Mouse (Mus musculus) liver, adult (tissue): Measurements from ENCODE around the gene Lmx1a.

ENCODE experiments used
- GATA4 ChIP-seq: IDR thresholded peaks from 2 replicates; pipeline ENCODE4 v1.6.1; 2014; ENCODE audit warnings: mild to moderate bottlenecking, low read length; ENCODE audit not compliant: insufficient replicate concordance

Gene Lmx1a

DNA sequence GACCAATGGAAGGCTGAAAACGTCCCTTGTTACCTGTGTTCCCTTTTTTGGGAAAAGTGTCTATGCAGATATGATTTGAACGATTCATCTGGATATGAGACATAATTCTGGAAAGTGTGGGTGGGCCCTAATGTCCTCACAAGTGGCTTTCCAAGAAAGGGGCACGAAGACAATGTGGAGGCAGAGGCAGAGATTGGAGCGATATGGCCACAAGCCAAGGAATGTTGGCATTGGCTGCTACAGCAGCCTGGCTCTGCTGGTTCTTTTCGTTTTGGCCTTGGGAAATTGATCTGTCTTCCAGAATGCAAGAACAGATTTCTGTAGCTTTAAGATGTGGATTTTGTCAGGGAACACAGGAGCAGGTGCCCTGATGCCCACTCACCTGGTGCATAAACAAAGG is 63.6 kb downstream of the Lmx1a start:
- no peak for TF ChIP-seq GATA4

DNA sequence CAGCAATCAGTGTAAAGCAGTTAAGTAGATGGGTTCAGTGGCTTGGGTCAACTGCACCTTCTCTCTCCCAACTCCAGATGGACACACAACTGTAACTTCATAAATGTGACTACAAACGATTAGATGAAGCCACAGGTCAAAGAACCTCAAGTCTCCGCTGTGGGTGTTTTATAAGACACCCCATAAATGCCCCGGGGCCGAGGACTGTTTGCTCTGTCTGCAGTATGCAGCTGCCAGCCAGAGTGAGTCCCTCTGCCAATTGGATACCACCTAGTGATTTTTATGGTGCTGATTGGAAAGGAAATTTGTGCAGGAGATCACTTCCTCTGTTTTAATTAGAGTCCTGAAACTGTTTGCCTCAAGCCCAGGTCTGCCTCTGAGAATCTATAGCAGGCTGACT is 65.0 kb downstream of the Lmx1a start:
- no peak for TF ChIP-seq GATA4

DNA sequence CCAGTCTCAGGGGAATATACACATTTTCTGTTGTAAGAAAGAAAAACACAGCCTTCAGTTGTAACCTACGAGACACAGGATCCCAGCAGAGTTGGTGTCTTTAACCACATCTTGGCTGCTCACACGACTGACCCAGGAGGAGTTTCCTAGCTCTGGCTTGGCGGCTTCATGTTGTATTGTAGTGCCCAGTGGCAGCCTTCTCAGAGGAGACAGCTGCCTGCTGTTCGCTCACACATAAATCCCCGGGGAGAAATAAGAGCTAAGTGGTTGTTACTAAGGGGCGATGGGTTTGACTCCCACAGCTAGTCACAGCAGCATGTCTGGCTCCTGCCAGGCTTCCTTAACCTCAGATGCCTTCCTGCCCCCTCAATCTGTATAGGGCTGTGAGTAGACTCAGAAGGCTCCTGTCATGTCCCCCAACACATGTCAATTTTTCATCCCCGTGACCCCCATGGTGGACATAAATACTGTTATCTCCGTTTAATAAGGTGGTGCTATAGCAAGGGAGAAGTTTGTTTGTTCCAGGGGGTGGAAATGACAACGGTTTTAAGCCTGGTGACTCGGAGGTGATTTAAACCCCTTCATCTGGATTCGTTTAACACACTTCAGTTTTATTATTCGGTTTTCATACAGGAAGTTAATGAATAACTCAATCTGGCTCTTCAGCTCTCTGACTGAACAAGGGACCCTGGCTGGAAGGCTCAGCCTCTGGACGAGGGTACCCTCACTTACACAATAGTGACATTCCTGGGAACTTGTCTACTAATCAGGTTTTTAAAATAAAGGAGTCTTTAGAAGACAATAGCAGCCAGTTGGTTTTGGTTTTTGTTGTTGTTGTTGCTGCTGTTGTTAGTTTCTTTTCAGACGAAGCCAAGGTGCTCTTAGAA is 65.8 kb downstream of the Lmx1a start:
- no peak for TF ChIP-seq GATA4

DNA sequence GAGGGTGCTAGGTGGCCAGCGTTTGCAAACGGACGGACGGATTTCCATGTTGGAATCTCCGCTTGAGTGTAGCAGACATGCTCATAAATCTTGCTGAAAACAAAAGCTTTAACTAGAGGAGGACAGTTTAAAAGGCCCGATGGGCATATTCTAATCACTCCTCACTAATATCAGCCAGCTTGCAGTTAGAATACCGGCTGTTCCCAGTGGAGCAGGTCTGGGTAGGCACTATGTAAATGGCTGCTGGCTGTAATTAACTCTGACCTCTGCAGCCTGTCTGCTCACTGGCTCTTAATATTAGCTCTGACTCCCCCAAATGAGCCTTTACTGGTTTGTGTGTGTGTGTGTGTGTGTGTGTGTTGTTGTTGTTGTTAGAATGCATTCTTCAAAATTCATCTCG is 69.2 kb downstream of the Lmx1a start:
- no peak for TF ChIP-seq GATA4

DNA sequence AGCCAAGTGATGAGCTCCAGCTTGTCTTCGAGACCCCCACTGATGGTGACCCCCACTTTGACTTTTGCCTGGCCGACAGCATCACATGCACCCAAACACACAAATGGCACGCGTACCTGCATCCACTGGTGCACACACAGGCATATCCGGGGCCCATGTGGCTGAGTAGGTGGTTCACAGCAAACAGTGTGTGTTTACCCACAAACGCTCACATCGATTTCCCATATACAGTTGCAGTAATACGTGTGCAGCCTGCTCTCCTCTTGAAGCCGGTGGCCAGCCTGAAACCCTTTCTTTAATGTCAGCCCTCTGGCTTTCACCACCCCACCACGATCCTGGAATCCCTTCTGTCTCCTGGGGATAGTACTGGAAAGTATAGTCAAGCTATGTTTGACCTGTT is 71.3 kb downstream of the Lmx1a start:
- TF ChIP-seq GATA4, result no peak

DNA sequence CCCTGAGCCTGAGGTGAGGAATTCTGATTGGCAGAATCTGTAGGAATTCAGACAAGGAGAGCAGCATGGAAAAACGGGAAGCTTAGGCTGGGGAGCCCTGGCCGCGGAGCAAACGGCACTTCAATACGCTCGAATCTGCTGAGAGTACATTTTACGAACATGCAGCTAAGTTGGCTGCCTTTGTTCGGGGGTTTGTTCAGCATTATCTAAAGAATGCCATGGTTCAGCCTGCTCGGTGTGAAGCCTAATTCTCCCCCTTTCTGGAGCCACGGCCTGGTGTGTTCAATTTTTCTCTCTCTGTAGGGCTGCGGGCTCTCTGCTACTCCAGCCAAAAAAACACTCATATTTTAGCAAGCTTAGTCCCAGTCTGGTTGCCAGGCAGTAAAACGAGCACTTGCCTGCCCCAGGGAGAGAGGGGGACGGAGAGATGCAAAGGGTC is 72.8 kb downstream of the Lmx1a start:
- no peak for TF ChIP-seq GATA4

DNA sequence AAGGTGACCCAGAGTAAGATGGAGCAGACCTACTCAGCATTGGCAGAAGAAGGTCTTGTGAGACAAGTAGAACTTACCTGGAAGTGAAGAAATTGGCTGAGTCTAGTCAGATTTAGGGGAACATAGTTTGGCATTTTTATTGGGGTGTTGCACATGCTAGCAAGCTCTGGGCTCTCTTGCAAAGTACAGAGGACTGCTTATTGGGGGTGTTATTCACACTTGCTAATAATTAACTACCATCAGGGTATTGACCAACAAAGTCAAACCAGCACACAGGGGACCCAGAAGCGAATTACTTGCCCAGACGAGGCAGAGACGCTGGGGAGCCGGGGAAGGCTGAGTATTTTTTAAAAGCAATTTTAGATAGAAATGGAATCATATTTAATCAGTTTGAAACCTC is 77.6 kb downstream of the Lmx1a start:
- TF ChIP-seq GATA4, result no peak

DNA sequence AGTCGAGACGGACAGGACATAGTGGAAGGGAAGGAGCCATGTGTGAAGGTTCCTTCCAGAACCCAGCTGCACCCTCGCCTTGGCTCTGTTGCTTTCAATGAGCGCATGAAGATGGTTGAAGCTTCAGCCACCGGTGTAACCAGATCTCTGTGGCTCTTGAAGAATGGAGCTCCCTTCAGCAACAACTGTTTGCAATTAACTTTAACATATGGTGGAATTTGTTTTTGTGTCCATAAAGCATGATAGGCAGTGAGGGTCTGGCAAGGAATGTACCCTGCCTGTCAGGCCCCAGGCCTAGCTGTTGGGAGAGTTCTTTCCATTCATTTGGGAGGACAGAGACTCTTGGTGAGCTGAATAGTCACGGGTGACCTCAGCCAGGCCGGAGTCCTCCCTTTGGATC is 81.4 kb downstream of the Lmx1a start:
- no peak for TF ChIP-seq GATA4

DNA sequence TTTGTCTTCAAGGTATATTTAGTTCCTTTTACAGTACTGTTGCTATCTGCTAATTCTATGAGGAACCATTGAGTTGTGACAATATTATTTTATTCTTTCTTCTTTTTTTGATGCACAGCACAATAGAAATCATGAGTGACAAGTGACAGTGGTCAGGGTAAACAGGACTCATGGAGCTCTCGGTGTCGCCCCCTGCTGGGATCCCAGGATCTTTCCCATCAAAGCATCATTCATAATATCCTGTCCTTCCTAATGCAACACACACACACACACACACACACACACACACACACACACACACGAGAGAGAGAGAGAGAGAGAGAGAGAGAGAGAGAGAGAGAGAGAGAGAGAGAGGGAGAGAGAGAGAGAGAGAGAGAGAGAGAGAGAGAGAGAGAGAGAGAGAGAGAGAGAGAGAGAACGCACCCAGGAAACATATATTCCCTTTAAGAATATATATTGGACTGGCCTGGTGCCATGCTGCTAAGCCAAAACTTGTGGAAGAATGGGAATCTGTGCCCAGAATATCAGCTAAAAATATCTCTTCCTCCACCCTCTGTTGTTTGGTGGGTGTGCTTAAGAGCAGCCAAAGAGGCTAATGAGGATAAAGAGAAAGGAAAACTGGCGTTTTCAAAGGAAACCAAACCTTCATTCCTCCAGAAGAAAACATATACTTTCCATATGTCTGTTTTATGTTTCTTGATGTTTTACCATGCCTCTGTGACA is 90.9 kb downstream of the Lmx1a start:
- no peak for TF ChIP-seq GATA4

DNA sequence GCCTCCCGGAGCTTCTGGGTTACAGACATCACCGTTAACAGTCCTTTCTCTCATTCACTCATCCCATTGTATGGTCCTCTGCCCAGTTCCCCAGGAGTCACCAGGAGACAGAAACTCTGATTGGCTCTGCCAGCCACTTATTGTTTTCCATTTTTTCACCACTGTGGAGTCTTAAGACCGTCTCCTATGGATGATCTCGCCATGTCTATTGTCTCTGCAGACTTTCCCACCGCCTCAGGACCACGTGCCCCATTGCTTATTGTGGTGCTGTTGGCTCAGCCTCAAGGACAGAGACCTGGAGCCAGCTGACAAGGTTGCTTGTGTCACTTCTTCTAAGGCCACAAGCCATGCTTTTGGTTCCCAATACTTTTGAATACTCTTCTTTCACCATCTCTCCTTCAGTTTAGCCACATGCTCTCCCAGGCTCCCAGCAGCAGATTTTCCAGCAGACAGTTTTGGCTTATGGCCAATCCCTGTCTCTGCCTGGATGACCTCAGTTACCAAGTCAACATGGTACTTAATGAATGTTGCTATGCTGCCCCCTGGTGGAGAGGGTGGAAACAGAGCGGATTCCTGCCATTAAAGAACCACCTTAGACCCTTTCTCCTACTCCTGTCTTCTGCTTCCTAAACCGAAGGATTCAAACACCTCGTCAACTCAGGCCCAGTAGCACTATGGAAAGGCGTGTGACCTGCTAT is 92.9 kb downstream of the Lmx1a start:
- TF ChIP-seq GATA4, result no peak

DNA sequence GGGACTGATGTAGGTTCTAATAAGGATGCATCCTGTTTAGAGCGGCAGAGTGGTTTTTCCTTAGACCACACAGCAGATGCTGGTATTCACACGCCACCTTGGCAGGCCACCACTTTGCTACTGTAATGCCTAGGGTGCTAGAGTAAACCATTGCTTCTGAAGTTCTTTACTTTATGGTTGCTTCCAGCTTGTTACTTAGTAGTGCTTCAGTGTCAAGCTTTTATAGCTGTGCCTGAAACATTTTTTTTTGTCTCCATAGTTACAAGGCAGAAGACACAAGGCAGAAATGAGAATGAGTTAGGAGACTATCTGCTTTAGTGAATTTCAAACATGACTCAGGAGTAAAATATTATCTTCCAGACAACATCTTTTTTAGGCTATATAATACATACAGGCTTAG is 95.0 kb downstream of the Lmx1a start:
- no peak for TF ChIP-seq GATA4

DNA sequence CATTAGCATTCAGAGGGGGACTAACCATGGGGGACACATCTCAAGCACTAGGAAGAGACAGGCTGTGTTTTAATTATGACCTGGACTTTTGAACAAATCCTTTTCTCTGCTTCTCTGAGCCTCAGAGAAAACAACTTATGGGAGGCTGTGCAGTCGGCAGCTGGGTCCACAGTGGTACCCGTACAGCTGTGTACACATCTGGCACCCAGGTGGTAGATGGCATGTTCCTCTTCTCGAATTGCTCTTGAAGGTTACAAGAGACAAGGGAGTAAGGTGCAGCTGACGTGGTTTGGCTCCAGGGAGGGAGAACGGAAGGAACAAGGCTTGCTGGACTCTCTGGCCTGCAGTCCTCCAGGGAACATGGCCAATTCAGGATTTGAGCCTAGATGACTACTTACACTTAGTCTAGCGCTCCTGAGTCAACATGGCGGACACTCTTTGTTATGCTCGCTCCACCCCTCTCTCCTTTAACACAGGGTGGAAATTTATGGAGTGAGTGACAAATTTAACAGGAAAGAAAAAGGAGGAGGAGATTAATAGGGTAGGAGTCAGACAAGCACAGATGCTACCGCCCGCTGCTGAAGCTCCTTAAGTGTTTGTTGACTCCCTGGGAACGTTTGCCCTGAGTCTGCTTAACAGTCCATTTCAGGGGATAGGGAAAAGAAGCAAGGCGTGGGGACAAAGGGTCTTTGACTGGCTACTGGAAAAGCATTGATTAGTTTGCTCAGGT is 99.8 kb downstream of the Lmx1a start:
- no peak for TF ChIP-seq GATA4

DNA sequence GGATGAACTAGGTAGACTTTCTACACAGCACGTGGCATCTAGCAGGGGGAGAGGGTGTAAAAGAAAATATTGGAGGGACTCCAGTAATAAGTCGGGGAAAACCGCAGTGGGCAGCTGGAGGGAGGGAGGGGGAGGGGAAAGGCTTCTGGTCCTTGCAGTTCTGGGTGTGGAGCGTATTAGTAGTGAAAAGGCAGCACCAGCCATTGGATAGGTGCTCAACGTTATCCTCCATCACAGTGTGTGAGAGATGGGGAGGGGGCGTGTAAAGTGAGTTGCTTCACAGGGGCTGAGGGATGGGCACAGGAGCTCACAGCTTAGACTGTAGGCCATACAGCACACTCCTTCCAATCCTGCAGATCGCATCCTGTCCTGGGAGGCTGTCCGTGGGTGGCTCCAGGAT is 100.4 kb downstream of the Lmx1a start:
- no peak for TF ChIP-seq GATA4

DNA sequence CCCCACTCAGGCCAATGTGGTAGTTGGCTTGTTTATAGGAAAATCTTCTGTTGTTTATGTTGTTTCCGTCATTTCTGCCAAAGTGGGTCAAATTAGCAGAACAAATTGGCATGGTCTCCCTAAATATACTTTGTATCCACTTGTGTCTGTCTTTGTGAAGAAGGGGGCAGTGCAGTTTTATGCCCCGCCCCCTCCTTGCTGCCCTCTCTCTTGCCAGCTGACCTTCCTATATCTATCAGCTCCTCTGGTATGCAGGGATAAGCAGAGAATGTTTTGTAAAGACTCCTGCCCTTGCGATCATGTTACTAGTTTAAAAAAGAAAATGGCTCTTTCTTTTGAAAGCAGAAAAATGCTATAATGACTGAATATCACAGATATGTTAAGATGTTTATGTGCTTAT is 101.7 kb downstream of the Lmx1a start:
- TF ChIP-seq GATA4, result no peak

DNA sequence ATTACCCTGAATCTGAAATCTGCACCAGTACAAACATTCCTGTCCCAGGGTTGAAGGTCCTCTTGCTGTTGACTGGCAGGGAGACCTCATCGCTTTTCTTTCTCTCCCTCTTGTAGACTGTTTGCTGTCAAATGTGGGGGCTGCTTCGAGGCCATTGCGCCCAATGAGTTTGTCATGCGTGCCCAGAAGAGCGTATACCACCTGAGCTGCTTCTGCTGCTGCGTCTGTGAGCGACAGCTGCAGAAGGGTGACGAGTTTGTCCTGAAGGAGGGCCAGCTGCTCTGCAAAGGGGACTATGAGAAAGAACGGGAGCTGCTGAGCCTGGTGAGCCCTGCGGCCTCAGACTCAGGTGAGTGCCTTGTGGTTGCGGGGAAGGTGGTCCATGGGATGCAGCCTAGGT is 102.2 kb downstream of the Lmx1a start:
- no peak for TF ChIP-seq GATA4
